Mouse (Mus musculus): ENCODE measurements at regions not wholly inside any gene's neighbourhood (a gene's known extent, or its start where the extent isn't known, plus 50 kb on each side); places are given as distances from the start of the nearest gene placed in this dataset.

DNA sequence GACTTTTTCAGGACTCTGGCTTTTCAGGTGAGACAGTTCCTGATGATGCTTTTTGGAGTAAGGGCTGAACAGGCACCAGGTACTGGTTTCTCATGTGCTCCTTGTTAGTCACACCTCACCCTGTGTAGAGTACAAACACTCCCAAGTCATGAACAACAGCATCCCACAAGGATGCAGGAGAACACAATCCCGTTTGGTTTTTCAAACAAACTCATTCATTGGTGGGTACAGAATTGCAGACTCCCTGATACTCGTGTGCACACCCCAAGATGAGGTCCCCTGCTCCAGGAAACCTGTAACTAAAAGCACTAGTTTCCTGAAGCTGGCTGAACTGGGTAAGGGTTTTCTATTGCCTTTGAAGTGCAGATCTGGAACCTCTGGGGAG lies 81.5 kb downstream of the Vcpkmt start:
- TF ChIP-seq CTCF (IDR thresholded peaks at IDR 0.05; ENCODE audit: low read depth, low read length) (no peak), POLR2A (IDR thresholded peaks at IDR 0.05; ENCODE audit: borderline replicate concordance, low read depth, low read length) (no peak)

Data from bone marrow macrophage, adult 2 months (primary cell).